Mouse (Mus musculus) bone marrow macrophage, adult 2 months (primary cell): ENCODE results near the gene As3mt. TPM values are rescaled to one million over a fixed set of nuclear protein-coding genes. Genes with fewer than 3 reads are reported as not detected.

ENCODE experiments used
- H3K27ac ChIP-seq: 2 replicates; pipeline ENCODE4 v1.5.1; 2012; ENCODE audit warnings: low read depth, low read length; ENCODE audit not compliant: insufficient read depth
- H3K4me1 ChIP-seq: 2 replicates; pipeline ENCODE4 v1.6.1; 2012; ENCODE audit warnings: low read length; ENCODE audit not compliant: control insufficient read depth, insufficient read depth
- H3K4me3 ChIP-seq: 2 replicates; pipeline ENCODE4 v1.5.1; 2012; ENCODE audit warnings: mild to moderate bottlenecking, low read length, moderate library complexity; ENCODE audit not compliant: insufficient read depth
- CTCF ChIP-seq: IDR thresholded peaks from 2 replicates; pipeline ENCODE4 v1.5.1; 2012; ENCODE audit warnings: low read depth, mild to moderate bottlenecking, low read length, moderate library complexity
- POLR2A ChIP-seq: IDR thresholded peaks from 2 replicates; pipeline ENCODE4 v1.6.1; 2012; ENCODE audit warnings: mild to moderate bottlenecking, low read depth, low read length, borderline replicate concordance
- polyA plus RNA-seq: library from polyadenylated mRNA; stranded (reverse); fragments of >200 nt; gene quantifications from 2 replicates; pipeline ENCODE4 v1.2.4, GENCODE M21; 2012; ENCODE audit not compliant: missing spikeins, insufficient read depth, insufficient read length

The As3mt gene
- polyA plus RNA-seq, 1 experiment: 10.7 TPM

DNA sequence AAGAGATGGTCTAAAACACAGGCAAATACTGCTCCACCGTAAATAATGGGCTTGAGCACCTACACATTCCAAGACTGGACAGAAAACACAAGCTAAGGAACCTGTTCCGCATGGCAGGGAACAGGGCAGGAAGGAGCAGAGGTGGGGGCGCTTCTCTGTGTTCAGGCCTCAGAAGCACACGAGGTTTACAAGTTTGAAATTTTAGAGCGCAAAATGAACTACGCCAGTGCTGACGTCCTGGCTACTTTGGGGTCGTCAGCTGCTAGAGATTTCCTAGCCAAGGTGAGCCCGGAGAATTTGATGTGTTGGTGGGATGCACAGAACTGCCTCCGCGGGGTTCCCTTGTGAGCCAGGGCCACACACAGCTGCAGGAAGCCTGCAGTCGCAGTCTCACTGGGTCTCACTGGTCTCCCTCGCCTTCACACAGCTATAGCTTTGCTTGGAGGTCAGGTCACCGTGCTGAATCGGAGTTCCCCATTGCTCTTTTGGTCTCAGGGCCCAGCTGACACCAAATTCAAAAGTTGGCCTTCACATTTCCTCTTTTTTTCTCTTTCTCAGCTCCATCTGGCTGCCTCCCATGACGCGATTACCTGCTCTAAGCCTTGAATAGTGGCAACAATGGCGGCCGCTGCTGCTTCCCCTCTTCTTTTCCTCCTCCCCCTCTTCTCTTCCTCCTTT, 9.3 kb upstream of the As3mt start:
- peak overlapping the region; percentile 62 for H3K27ac ChIP-seq
- peaks cover 26% of the 10 kb centered on the region for H3K4me1 ChIP-seq
- peak overlapping the region; percentile 27 for H3K4me3 ChIP-seq
- TF ChIP-seq POLR2A (no peak), CTCF (no peak)

- Histone ChIP-seq H3K27ac (peak overlapping the region; percentile 80), H3K4me3 (0 out of 2 replicates have a peak overlapping the region, but pooled peaks have one; percentile 18), H3K4me1 (peaks cover 26% of the 10 kb centered on the region)
- TF ChIP-seq POLR2A: no peak
- TF ChIP-seq CTCF: no peak
Measured at GRCm38 (mm10) chr19:46699011-46699481, 8.2 kb upstream of the As3mt start.

DNA sequence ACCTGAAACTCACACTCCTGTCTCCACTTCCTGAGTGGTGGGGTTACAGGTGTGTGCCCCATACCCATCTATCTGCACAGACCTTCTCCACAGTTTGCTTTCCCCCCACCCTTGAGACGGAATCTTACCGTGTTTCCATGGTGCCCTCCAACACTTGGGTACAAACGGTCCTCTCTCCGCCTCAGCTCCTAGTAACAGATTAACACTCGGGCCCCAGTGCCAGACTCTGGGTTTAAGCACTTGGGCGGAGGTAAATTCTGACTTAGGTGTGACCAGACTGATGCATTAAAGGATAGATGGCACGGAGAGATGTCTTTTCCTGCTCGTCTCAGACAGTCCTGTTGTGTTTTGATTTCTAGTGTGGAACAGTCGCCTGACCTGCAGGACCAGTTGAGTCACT, 6.1 kb upstream of the As3mt start:
- no peak overlapping the region for H3K27ac ChIP-seq
- H3K4me1 ChIP-seq: peaks cover 26% of the 10 kb centered on the region
- no peak overlapping the region for H3K4me3 ChIP-seq
- TF ChIP-seq POLR2A (no peak), CTCF (no peak)

GRCm38 (mm10) chr19:46705779-46706495, 1.3 kb upstream of the As3mt start:
- TF ChIP-seq CTCF: no peak
- TF ChIP-seq POLR2A: no peak
- Histone ChIP-seq H3K4me1 (0 out of 2 replicates have a peak, but pooled peaks cover 2% of the 10 kb centered on the region), H3K27ac (no peak overlapping the region), H3K4me3 (no peak overlapping the region)

GRCm38 (mm10) chr19:46706540-46707295, 540 bp upstream of the As3mt start:
- no peak for TF ChIP-seq CTCF
- no peak for TF ChIP-seq POLR2A
- Histone ChIP-seq H3K27ac (no peak overlapping the region), H3K4me1 (0 out of 2 replicates have a peak, but pooled peaks cover 2% of the 10 kb centered on the region), H3K4me3 (no peak overlapping the region)

DNA sequence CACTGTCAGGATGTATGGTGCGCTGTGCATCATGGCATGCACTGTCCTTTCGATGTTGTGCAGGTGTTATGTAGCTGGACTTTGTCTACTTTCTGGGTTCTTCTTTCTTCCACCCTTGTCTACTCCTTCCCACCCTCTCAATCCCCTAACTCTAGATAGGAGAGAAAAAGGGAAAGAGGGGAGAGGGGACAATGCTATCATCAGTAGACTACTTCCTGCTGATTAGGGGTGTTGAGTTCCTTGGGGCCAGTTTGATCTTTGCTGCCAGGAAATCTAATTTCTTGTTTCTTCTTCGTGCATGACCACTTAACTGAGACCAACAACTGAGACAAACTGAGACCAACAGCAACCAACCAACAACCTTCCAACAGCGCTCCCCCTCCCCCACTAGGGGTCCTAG, 3.4 kb downstream of the As3mt start:
- no peak overlapping the region for H3K4me3 ChIP-seq
- no peak for TF ChIP-seq CTCF
- TF ChIP-seq POLR2A: no peak
- 0 out of 2 replicates have a peak, but pooled peaks cover 2% of the 10 kb centered on the region for H3K4me1 ChIP-seq
- no peak overlapping the region for H3K27ac ChIP-seq

DNA sequence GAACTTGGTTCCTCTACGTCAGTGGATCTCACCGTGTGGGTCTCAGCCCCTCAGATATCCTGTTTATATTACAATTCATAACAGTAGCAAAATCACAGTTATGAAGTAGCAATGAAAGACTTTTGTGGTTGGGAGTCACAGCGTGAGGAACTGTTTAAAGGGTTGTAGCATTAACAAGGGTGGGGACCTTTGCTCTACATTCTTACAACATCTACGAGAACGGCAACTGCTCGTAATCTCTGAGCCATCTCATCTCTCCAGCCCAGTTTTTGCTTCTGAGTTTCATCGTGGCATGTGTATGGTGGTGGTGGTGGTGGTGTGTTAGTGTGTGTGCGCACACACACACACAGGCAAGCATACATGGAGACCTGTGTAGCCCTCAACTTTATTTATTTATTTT, 7.0 kb downstream of the As3mt start:
- Histone ChIP-seq H3K27ac (no peak overlapping the region), H3K4me1 (no peaks in the 10 kb centered on the region), H3K4me3 (no peak overlapping the region)
- TF ChIP-seq CTCF: no peak

DNA sequence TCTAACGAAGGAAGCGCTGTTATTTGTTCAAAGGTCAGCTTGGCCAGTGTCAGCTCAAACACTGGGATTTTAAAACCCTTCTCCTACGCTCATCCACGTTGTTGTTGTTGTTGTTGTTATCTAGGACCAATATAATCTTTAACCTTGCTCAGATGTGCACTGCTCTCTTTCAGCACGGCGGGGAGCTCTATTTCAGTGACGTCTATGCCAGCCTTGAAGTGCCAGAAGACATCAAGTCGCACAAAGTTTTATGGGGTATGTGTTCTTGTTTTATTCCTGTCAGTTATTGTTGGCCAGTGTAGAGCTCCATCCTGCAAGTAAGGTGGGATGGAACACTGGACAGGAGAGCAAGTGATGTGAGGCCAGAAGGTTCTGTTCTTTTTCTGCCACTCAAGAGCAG, 7.8 kb downstream of the As3mt start:
- TF ChIP-seq CTCF (no peak), POLR2A (no peak)
- H3K27ac ChIP-seq: no peak overlapping the region
- H3K4me1 ChIP-seq: no peaks in the 10 kb centered on the region
- no peak overlapping the region for H3K4me3 ChIP-seq

DNA sequence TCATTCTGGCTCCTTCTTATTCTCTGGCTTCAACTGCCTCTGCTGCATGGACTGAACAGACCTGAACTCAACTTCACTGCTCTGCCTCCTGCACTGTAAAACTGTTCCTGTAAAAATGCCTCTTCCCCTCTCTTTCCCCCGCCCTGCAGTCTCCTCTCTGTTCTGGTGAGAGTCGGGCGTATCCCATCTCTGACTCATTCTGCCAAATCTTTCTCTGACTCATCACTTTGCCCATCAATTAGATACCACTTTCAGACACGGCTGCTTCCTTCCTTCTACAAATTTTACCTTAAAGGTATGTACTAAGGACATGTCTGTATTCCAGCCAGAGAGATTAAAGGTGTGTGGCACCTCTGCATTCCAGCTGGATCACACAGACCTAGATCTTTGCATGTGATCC, 10.9 kb downstream of the As3mt start:
- Histone ChIP-seq H3K4me3 (no peak overlapping the region), H3K27ac (no peak overlapping the region), H3K4me1 (no peaks in the 10 kb centered on the region)
- TF ChIP-seq POLR2A (no peak), CTCF (no peak)

- Histone ChIP-seq H3K4me3 (no peak overlapping the region), H3K4me1 (peaks cover 3% of the 10 kb centered on the region; the same call in 1 of the 2 replicates), H3K27ac (no peak overlapping the region)
- TF ChIP-seq CTCF (no peak), POLR2A (no peak)
Measured at GRCm38 (mm10) chr19:46724411-46724810, 17.2 kb downstream of the As3mt start.
